In genomic region chr7:144246271-144246670, GRCm38 (mm10) we compare ENCODE assay signal across 22 mouse cellular contexts.
A peak's percentile ranks its signal among the peaks of the same experiment; 100 is the strongest.
DNase-seq lines count a peak whose midpoint lies in the region; ATAC-seq and TF ChIP-seq lines count a peak whose summit lies in the region.
"Had no signal": no experiment of that assay in that cellular context is flagged by ENCODE, and none has a peak within 500 bp of the region (broad histone marks: within the 10 kb centered on the region; RNA-seq: fewer than 3 reads in every experiment).

No protein-coding gene starts in this region.

- TF ChIP-seq CTCF in gastrocnemius, adult 2 months (IDR thresholded peaks at IDR 0.05) = no peak
- TF ChIP-seq CTCF in hindbrain, postnatal 0 days (IDR thresholded peaks at IDR 0.05; ENCODE audit: low read depth) = no peak

- no peak overlapping the region for H3K9ac ChIP-seq in hindbrain, postnatal 0 days (replicated peaks; ENCODE audit: low read length)
- H3K9ac ChIP-seq: embryonic facial prominence, embryonic 12.5 days; forebrain, embryonic 13.5 days; forebrain, embryonic 15.5 days; forebrain, postnatal 0 days had no signal

- H3K4me2 ChIP-seq in hindbrain, postnatal 0 days (ENCODE audit: low read depth, low read length) = no peak overlapping the region
- H3K4me2 ChIP-seq: embryonic facial prominence, embryonic 12.5 days; forebrain, embryonic 13.5 days; forebrain, embryonic 15.5 days had no signal

- no peaks in the 10 kb centered on the region for H3K27me3 ChIP-seq in hindbrain, postnatal 0 days (ENCODE audit: insufficient read depth, low read length)
- H3K27me3 ChIP-seq in hindbrain, embryonic 10.5 days (ENCODE audit: insufficient read depth, poor library complexity, severe bottlenecking) = no peaks in the 10 kb centered on the region
- H3K27me3 ChIP-seq: embryonic facial prominence, embryonic 12.5 days; forebrain, embryonic 13.5 days; forebrain, embryonic 15.5 days; Patski had no signal

- no peak for ATAC-seq in hindbrain, postnatal 0 days
- ATAC-seq: activated CD4-positive, CD25-positive, alpha-beta regulatory T cell, adult 4 months; CD4-positive, CD25-positive, alpha-beta regulatory T cell, adult 4 months; forebrain, embryonic 13.5 days; forebrain, embryonic 15.5 days; forebrain, postnatal 0 days; Patski had no signal

- H3K36me3 ChIP-seq in hindbrain, postnatal 0 days (ENCODE audit: insufficient read depth, low read length) = no peaks in the 10 kb centered on the region
- no peaks in the 10 kb centered on the region for H3K36me3 ChIP-seq in hindbrain, embryonic 10.5 days
- H3K36me3 ChIP-seq: embryonic facial prominence, embryonic 10.5 days; embryonic facial prominence, embryonic 12.5 days; forebrain, embryonic 15.5 days; G1E had no signal

- no peaks in the 10 kb centered on the region for H3K4me1 ChIP-seq in hindbrain, postnatal 0 days (ENCODE audit: insufficient read depth, low read length)
- peaks cover 20% of the 10 kb centered on the region for H3K4me1 ChIP-seq in hindbrain, embryonic 10.5 days (replicated peaks)

- H3K27ac ChIP-seq in gastrocnemius, adult 2 months = no peak overlapping the region
- H3K27ac ChIP-seq in hindbrain, postnatal 0 days = no peak overlapping the region
- H3K27ac ChIP-seq in hindbrain, embryonic 10.5 days = no peak overlapping the region
- H3K27ac ChIP-seq: embryonic facial prominence, embryonic 10.5 days; embryonic facial prominence, embryonic 12.5 days; forebrain, embryonic 13.5 days; forebrain, embryonic 15.5 days had no signal

- peak; percentile 67 to 71 for DNase-seq in cerebellum, postnatal 10 days
- no peak for DNase-seq in cerebellum, adult 8-10 months
- peak; percentile 4 for DNase-seq in gastrocnemius, adult 2 months
- no peak for DNase-seq in gastrocnemius, adult 8-10 months (ENCODE audit: low spot score in 2 of 2)
- peak; percentile 50 for DNase-seq in hindbrain, postnatal 0 days (ENCODE audit: low spot score)
- no peak for DNase-seq in hindbrain, embryonic 10.5 days (ENCODE audit: low spot score)
- DNase-seq: adrenal gland, adult 8-10 months; adrenal gland, postnatal 14 days; adrenal gland, postnatal 36 days; B cell, adult 2 months; cerebellum, adult 18-20 months; cerebellum, adult 9-10 months; cerebellum, postnatal 25 days; forebrain, postnatal 0 days had no signal

- no peak overlapping the region for H3K4me3 ChIP-seq in gastrocnemius, adult 2 months
- no peak overlapping the region for H3K4me3 ChIP-seq in hindbrain, postnatal 0 days (ENCODE audit: low read length)
- no peak overlapping the region for H3K4me3 ChIP-seq in hindbrain, embryonic 10.5 days
- H3K4me3 ChIP-seq: embryonic facial prominence, embryonic 10.5 days; embryonic facial prominence, embryonic 12.5 days; forebrain, embryonic 13.5 days; forebrain, embryonic 15.5 days had no signal

- no peaks in the 10 kb centered on the region for H3K9me3 ChIP-seq in hindbrain, postnatal 0 days (ENCODE audit: low read length)
- no peaks in the 10 kb centered on the region for H3K9me3 ChIP-seq in hindbrain, embryonic 10.5 days
- H3K9me3 ChIP-seq: embryonic facial prominence, embryonic 10.5 days; embryonic facial prominence, embryonic 12.5 days; forebrain, embryonic 13.5 days; forebrain, embryonic 15.5 days; G1E had no signal

- intact Hi-C loops in gastrocnemius, adult 2 months (cut with DNase I) = no loop called here

- 52% methylated on average over 3 of the region's 3 CpGs for WGBS in hindbrain, postnatal 0 days
- 81% methylated on average over 3 of the region's 3 CpGs for WGBS in hindbrain, embryonic 10.5 days

Comparison
In these comparisons a context has a peak if more than half of its experiments do, and no peak if none do; other contexts are left out.
1. DNase-seq: peak in cerebellum, postnatal 10 days (2 of 2), gastrocnemius, adult 2 months (single experiment) and hindbrain, postnatal 0 days (single experiment); none in cerebellum, adult 8-10 months (single experiment), gastrocnemius, adult 8-10 months (0 of 2) and hindbrain, embryonic 10.5 days (single experiment).